Mouse (Mus musculus) ES-Bruce4 (cell line): ENCODE data around the gene Cenpe. TPM values are rescaled to one million over a fixed set of nuclear protein-coding genes. Genes with fewer than 3 reads are reported as not detected.
A peak's percentile ranks its signal among the peaks of the same experiment; 100 is the strongest.

Source experiments
- H3K27ac ChIP-seq: 2 replicates; pipeline ENCODE4 v1.5.1; 2012; ENCODE audit warnings: low read length, inconsistent platforms; ENCODE audit not compliant: insufficient read depth
- H3K27me3 ChIP-seq: 2 replicates; pipeline ENCODE4 v1.6.1; 2012; ENCODE audit warnings: mild to moderate bottlenecking, low read length, inconsistent platforms; ENCODE audit not compliant: control insufficient read depth, poor library complexity, insufficient read depth, severe bottlenecking
- H3K36me3 ChIP-seq: 2 replicates; pipeline ENCODE4 v1.6.1; 2012; ENCODE audit warnings: inconsistent platforms, mild to moderate bottlenecking, low read length, moderate library complexity; ENCODE audit not compliant: control insufficient read depth, poor library complexity, insufficient read depth, severe bottlenecking
- H3K4me1 ChIP-seq: one replicate; pipeline ENCODE4 v1.8.1; 2011; ENCODE audit warnings: low read length; ENCODE audit not compliant: control insufficient read depth, insufficient read depth
- H3K4me3 ChIP-seq: 2 replicates; pipeline ENCODE4 v1.5.1; 2011; ENCODE audit warnings: low read depth, mild to moderate bottlenecking, low read length
- H3K9ac ChIP-seq: 2 replicates; pipeline ENCODE4 v1.6.1; 2012; ENCODE audit warnings: low read depth, mild to moderate bottlenecking, inconsistent platforms; ENCODE audit not compliant: poor library complexity, severe bottlenecking
- H3K9me3 ChIP-seq: replicated peaks from 2 replicates; pipeline ENCODE4 v1.6.1; 2012; ENCODE audit warnings: mild to moderate bottlenecking, low read length, inconsistent platforms; ENCODE audit not compliant: control insufficient read depth, poor library complexity, insufficient read depth, severe bottlenecking
- CTCF ChIP-seq: IDR thresholded peaks from one replicate; pipeline ENCODE4 v1.8.1; 2011; ENCODE audit warnings: low read depth, low read length
- EP300 ChIP-seq: IDR thresholded peaks from 2 replicates; pipeline ENCODE4 v1.6.1; 2011; ENCODE audit warnings: low read depth, low read length; ENCODE audit not compliant: insufficient read depth
- POLR2A ChIP-seq: IDR thresholded peaks from one replicate; pipeline ENCODE4 v1.8.1; 2011; ENCODE audit warnings: low read length; ENCODE audit not compliant: insufficient read depth
- polyA plus RNA-seq: library from polyadenylated mRNA; stranded (reverse); fragments of >200 nt; gene quantifications from 2 replicates; pipeline ENCODE4 v1.2.4, GENCODE M21; 2011; ENCODE audit warnings: low read depth; ENCODE audit not compliant: missing spikeins, insufficient read depth, insufficient read length

The Cenpe gene
- polyA plus RNA-seq, 1 experiment = 88.7 TPM

DNA sequence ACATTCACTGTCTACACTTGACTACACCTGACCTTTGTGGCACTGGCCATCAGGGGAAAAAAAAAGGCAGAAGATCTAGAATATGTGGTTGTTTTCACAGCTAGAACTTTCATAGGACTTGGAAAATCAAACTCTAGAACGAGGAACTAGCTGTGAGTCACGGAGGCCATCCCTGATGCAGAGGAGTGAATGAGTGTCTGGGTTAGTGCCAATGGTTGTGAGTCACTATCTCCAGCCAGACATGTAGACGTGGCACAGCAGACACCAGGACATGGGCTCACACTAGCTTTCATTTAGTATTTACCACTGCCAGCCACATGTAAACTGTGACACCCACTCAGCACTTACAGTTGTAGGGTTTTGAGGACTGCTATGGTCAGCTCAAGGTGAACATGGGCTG, 86.2 kb downstream of the Cenpe start:
- no peak overlapping the region for H3K27ac ChIP-seq
- no peaks in the 10 kb centered on the region for H3K36me3 ChIP-seq
- no peaks in the 10 kb centered on the region for H3K27me3 ChIP-seq
- H3K4me3 ChIP-seq = no peak overlapping the region
- no peak overlapping the region for H3K9ac ChIP-seq
- no peak for TF ChIP-seq CTCF
- TF ChIP-seq EP300 = no peak
- no peak for TF ChIP-seq POLR2A
- no peaks in the 10 kb centered on the region for H3K9me3 ChIP-seq
- H3K4me1 ChIP-seq = no peaks in the 10 kb centered on the region

DNA sequence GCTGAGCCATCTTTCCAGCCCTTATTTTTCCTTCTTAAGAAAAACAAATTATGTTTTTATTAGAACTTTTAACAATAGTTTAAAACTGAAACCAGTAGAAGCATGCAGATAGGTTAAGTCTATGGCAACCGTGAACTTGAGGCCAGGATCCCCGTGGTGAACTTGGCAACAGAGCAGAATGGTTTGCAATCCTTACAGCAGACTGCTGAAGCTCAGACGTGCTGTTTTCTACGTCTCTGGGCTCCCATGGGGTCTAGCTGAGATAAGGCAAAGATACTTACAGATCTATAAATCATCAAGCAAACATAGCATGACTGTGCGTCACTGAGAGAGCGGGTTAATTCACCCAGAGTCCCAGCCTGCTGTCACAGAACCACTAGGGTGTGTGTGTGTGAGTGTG, 87.7 kb downstream of the Cenpe start:
- Histone ChIP-seq H3K9ac (no peak overlapping the region), H3K36me3 (no peaks in the 10 kb centered on the region), H3K27me3 (no peaks in the 10 kb centered on the region), H3K4me1 (no peaks in the 10 kb centered on the region), H3K4me3 (no peak overlapping the region), H3K27ac (no peak overlapping the region), H3K9me3 (no peaks in the 10 kb centered on the region)
- TF ChIP-seq CTCF = no peak
- no peak for TF ChIP-seq EP300
- no peak for TF ChIP-seq POLR2A

DNA sequence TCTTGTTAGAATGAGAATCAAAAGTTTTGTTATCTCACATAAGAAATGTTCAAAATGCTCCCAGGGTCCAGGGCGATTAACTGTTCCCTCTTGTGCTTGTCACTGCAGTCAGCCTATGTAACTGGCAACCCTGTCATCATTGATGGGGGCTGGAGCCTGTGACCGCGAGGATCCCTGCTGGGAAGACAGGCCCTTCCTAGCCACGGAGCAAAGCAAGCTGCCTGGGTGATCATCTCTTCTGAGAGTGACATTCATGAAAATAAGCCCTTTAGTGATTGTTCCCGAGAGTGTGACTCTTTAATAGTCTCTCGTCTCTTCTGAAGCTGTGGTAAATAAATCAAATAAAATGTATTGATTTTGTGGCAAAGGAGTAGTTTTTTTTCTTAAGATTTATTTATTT, 91.7 kb downstream of the Cenpe start:
- Histone ChIP-seq H3K9me3 (no peaks in the 10 kb centered on the region), H3K9ac (no peak overlapping the region), H3K27me3 (no peaks in the 10 kb centered on the region), H3K36me3 (no peaks in the 10 kb centered on the region), H3K27ac (no peak overlapping the region), H3K4me1 (no peaks in the 10 kb centered on the region), H3K4me3 (no peak overlapping the region)
- TF ChIP-seq EP300 (no peak), POLR2A (no peak)

DNA sequence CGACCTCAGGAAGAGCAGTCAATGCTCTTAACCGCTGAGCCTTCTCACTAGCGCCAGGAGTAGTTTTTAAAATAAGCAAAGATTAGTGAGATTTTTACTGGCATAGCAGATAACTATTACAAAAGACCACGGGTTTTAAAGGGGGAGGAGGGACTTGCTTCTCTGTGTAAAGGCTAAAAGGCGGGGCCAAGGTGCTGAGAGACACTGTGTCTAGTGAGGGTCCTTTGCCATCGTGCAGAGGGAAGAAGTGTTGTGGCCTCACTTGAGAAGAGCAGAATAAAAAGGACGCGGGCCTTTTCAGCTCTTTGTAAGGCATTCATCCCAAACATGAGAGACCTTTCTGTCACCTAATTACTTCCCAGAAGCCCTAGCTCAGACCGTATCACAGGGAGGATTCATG, 92.2 kb downstream of the Cenpe start:
- no peak for TF ChIP-seq EP300
- no peak for TF ChIP-seq POLR2A
- TF ChIP-seq CTCF = no peak
- no peaks in the 10 kb centered on the region for H3K27me3 ChIP-seq
- H3K4me3 ChIP-seq = no peak overlapping the region
- no peaks in the 10 kb centered on the region for H3K36me3 ChIP-seq
- no peak overlapping the region for H3K27ac ChIP-seq
- H3K9me3 ChIP-seq = no peaks in the 10 kb centered on the region
- H3K9ac ChIP-seq = no peak overlapping the region
- no peaks in the 10 kb centered on the region for H3K4me1 ChIP-seq

DNA sequence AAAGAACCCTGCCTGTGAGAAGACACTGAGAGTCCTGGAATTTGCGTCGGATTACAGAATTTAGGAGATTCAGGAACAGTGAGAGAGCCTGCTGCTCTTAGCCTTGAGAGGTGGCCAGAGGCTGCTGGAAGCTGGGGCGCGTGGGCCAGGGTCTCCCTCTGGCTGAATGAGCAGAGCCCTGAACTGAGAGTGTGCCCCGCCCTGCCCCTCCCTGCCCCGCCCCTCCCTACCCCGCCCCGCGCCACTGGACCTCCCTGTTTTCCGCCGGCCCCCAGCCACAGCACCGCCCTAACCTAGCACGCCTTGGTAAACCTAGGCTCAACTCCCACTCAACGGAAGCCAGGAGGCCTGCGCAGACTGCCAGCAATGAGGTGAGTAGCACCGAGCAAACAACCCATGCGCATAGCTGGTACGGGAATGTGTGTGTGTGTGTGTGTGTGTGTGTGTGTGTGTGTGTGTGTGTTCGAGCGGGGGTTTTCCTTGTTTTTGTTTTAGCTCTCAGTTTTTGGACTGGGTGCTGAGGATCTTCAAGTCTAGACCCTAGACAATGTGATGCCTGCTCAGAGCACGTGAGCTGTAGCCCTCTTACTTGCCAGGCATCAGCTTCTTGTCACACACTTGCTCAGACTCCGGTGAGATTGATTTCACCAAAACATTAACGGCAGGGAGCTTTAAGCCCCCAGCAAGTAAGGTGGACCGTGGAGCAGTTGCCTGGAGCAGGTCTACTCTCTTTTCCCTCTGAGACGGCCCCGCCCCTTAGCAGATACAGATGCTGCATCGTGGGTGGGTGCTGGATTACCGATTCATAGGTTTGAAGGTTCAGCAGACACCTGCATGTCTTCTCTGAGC, 95.3 kb downstream of the Cenpe start, which contains the start of gene Slc9b2:
TSS of gene Slc9b2 (plus strand) at position 290 of the 849 bp plus-strand sequence.
- no peaks in the 10 kb centered on the region for H3K27me3 ChIP-seq
- no peak within 1 kb of the TSS for H3K9ac ChIP-seq
- TF ChIP-seq CTCF = no peak
- TF ChIP-seq POLR2A = no peak
- no peak for TF ChIP-seq EP300
- H3K4me3 ChIP-seq = peak within 1 kb of the TSS; percentile 41
- H3K9me3 ChIP-seq = no peaks in the 10 kb centered on the region
- H3K36me3 ChIP-seq = no peaks in the 10 kb centered on the region
- H3K4me1 ChIP-seq = no peaks in the 10 kb centered on the region
- no peak within 1 kb of the TSS for H3K27ac ChIP-seq

DNA sequence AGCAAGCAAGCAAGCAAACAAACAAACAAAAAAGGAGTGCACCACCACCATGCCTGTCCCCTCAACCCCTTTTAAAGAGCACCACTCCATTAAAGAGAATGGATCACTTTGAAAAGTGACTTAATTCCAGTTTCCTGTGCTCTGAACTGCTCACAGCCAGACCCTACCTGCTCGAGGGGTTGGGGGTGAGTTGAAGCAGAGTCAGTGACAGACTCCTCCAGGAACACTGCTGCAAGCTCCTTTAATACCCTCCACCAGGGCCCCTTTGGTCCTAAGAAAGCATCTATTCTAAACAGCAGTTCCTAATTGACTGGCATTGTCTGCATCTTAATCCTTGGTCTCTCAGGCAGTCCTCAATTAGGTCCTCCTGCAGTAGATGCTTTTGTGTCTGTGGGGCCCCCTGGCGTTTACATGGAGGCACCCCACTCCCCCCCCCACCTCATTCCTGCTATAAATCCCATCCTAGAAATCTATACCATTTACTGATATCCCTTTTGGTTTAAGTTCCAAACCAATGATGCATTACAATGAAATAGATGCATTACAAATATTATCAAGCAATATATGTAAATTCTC, 100.7 kb downstream of the Cenpe start:
- Histone ChIP-seq H3K4me3 (no peak overlapping the region), H3K9me3 (peaks cover 2% of the 10 kb centered on the region; the same call in 1 of the 2 replicates), H3K27me3 (no peaks in the 10 kb centered on the region), H3K4me1 (no peaks in the 10 kb centered on the region), H3K36me3 (no peaks in the 10 kb centered on the region), H3K27ac (no peak overlapping the region), H3K9ac (no peak overlapping the region)
- TF ChIP-seq CTCF = no peak
- no peak for TF ChIP-seq EP300
- TF ChIP-seq POLR2A = no peak
